Mouse (Mus musculus) gastrocnemius, postnatal 25 days (tissue): ENCODE measurements around the gene Hcar2. TPM values are rescaled to one million over a fixed set of nuclear protein-coding genes. Genes with fewer than 3 reads are reported as not detected.

Experiments used
- total RNA-seq, 2 experiments: library from RNA; stranded (reverse); gene quantifications; 1 replicate in 1 of 2; 2 replicates in 1 of 2; pipeline ENCODE4 v1.2.3; 2021

Hcar2 gene
- total RNA-seq, 2 experiments from 2014 or later, result 0.75 TPM; not detected in 1

Other genes with a start within 250 kb of the Hcar2 start
- 100 to 1,000 TPM; 208 to 217 TPM for gene Clip1, start 180.9 kb downstream of the Hcar2 start, total RNA-seq
- gene Zcchc8, start 144.4 kb downstream of the Hcar2 start, total RNA-seq, result 10 to 100 TPM; 16.2 to 17.4 TPM
- 10 to 100 TPM; 31.5 to 36.2 TPM for gene Rsrc2, start 116.1 kb downstream of the Hcar2 start, total RNA-seq
- under 1 TPM; 0.28 to 0.99 TPM for gene Kntc1, start 115.8 kb downstream of the Hcar2 start, total RNA-seq
- 1 to 10 TPM in 1 of 2 experiments, under 1 TPM in 1; 0.18 to 1.2 TPM for gene Hcar1, start 14.5 kb upstream of the Hcar2 start, total RNA-seq
- gene Denr, start 41.7 kb upstream of the Hcar2 start, total RNA-seq, result 10 to 100 TPM; 40.5 to 44.6 TPM
- gene Gm43518, start 61.9 kb upstream of the Hcar2 start, total RNA-seq, result not detected
- gene Ccdc62, start 65.2 kb upstream of the Hcar2 start, total RNA-seq, result 1 to 10 TPM; 1.4 to 1.8 TPM
- gene Hip1r, start 108.1 kb upstream of the Hcar2 start, total RNA-seq, result 1 to 10 TPM; 6.2 to 6.6 TPM
- gene Vps37b, start 166.8 kb upstream of the Hcar2 start, total RNA-seq, result 1 to 10 TPM; 4.2 to 6.3 TPM
- gene Abcb9, start 230.3 kb upstream of the Hcar2 start, total RNA-seq, result 1 to 10 TPM; 7.9 to 9.5 TPM
- gene Ogfod2, start 246.8 kb upstream of the Hcar2 start, total RNA-seq, result 10 to 100 TPM; 10.0 to 10.4 TPM